Mouse (Mus musculus): Measurements from ENCODE around the gene Enoph1.

DNA sequence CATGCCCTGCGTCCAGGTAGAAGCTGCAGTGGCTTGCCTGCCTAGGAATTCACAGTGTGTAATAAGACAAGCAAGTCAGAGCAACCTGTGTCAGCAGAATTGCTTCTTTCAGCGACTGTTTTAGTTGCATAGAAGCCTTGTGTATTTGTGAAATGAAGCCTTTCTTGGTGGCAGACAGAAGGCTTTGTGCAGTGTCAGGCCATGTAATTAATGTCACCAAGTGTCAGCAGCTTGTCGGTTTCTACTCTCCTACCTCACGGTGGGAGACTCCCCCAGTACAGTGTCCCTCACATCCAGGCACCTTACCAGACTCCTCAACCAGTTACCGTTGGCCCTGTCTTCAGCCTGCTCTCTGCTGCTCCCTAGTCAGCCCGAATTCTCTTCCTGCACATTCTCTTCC, 19.5 kb downstream of the Enoph1 start:
- TF ChIP-seq CTCF (IDR thresholded peaks at IDR 0.05; ENCODE audit: borderline replicate concordance, control insufficient read depth, extremely low read depth, insufficient read depth, low read length, poor library complexity) (no peak), POLR2A (IDR thresholded peaks at IDR 0.05; ENCODE audit: control insufficient read depth, extremely low read depth, insufficient read depth, low read length, poor library complexity) (no peak)
